Mouse (Mus musculus) right cerebral cortex, adult 18-20 months (tissue): Measurements from ENCODE around the gene Pard3b.

Source experiments
- DNase-seq: peaks from one replicate; pipeline ENCODE4 v3.0.0; 2022; ENCODE audit warnings: mixed read lengths

Gene Pard3b

DNA sequence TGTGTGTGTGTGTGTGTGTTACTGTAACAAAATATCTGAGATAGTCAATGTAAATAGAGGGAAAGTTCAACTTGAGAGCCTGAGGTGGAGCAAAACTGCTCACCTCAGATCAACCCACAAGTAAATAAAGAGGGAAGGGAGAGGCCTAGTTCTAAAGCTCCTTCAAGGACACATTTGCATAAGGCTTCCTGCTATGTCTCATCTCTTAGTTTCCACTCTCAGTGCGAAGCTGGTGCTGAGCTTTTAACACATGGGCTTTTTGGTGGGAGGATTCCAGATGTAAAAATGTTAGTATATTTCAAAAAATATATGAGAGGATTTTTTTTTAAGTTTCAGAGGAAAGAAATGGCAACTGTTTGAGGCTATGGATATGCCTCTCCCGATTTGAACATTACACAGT lies 294.9 kb downstream of the Pard3b start:
- no peak for DNase-seq

DNA sequence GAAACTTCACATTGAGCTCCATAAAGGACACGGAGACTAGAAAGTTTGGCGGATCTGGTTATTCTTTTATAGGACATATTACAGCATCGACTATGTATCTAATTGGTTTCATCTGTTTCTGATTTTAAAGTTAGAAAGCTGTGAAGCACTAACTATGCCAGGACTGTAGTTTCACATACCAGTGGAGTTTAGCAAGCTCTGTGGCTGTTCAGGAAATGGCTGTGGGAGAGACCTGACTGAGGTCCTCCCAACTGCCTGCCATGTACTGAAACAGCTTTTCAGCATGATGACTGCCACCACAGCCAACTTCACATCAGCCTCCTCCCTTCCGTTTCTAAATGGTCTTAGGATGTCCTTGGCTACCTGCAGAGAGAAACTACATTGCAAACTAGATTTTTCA lies 296.1 kb downstream of the Pard3b start:
- no peak for DNase-seq

DNA sequence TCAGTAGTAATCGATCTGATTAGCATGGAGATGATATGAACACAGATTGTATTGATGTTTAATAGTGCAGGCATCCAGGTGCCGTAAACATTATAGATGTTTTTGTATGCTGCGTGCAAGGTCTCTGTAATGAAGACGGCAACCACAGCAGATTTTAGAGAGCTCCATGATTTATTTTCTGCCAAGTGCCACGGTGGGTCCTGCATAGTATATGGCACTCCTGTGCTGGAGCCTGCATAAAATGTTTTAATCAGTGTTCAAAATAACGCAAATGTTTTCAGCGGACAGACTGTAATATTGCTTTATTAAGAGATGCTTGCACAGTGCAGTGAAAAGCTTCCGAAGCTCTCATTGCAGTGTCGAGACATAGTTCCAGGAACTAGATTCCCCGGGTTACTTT lies 301.3 kb downstream of the Pard3b start:
- DNase-seq = no peak

DNA sequence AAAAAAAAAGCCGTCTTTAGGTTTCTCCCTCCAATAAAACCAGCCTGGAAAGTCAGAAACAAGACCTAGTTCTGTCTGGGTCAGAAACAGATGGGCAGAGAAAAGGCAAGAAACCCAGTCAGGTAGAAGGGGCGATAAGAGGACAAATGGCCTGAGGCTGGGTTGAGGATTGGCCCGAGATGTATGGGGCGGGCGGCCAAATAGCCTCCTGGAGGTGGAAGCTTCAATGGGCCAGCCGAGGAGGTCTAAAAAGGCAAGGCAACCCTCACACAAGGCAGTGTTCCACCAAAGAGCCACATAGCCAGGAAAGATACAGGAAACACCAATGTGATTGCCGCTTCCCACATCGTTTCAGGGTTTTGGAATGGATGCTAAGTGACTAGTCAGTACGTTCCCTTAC lies 322.9 kb downstream of the Pard3b start:
- DNase-seq = no peak

DNA sequence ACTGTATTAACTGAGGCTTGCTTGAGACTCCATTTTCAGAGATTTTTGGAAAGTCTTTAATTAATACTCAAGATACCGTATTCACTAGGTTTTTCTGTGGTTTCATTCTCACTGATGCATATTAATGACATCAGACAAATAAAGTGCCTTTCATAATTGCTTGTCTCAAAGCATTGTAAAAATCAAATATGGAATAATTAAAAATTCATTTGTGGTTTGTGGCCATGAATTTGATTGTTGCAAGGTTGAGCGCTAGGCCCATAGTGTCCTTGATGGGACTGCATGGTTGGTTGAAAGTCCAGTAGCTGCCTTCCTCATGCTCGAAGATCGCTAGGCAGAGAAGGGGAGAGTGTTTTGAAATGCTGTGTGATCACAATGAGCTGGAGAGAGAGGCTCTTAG lies 323.9 kb downstream of the Pard3b start:
- DNase-seq = no peak

DNA sequence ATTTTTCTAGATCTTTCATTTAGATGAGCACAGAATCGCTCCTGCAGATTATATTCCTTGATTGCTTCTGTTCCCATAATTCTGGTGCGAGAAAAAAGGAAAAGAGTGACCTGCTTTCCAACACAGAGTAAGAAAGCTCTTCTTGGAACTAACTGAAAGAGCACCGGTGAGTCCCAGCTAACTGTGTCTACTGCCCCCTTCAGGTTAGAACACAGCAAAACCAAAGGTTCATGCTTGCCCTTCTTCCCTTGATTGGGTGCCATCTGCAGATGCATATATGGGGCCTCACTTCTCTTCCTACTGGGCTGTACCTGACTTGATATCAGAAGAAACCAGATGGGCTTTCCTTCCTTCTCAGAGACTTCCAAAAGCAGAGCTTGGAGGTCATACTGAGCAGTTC lies 328.5 kb downstream of the Pard3b start:
- DNase-seq = no peak

DNA sequence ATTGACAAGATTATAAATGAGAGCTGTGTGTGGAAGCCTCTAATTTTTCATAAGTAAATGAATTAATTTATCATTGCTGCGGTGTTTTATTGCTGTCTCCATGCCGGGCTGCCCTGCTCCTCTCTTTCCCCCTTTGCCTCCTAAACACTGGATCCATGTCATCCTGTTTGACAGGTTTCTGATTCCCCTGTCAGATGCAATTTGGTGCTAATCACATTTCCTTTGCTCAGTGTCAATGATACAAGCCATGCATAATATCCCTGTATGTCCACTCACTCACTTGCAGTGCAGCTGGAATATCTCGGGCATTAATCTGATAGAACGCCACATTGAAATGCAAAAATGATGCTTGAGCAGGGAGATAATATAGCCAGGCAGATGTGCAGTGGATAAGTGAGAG lies 329.2 kb downstream of the Pard3b start:
- no peak for DNase-seq

DNA sequence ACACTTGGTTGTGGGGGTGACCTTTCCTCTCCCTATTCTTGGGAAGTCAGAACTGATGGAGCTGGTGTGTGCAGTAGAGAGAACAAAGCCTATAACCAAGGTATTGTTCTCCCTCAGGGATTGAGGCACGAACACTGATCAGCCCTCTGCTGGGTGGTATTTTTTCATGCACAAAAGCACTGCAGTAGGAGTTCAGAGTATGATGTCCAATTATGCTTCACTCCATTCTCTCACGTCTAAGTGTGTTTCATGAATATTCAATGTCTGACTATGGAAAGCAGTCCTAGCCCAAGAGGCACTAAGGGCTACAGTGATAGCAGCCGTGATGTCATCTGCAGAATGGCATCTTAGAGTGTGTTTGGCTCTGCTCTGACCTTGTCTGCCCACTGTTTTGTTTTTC lies 359.1 kb downstream of the Pard3b start:
- DNase-seq = no peak

DNA sequence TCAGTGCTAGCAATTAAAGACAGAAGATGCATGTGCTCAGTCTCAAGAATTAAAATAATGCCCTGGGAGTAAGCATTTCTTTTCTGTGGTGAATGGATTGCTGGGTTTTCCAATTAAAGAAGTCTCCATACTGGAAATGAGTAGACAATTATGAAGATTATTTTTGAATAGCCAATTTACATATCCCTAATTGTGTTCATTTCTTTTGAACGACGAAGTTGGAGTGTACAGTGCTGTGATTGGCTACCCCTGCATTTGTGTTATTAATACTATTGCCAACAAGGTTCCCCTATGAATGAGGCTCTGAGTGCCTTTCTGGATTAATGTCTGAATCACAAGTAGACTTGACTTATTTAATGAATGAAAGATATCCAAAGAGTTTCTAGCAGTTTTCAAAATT lies 370.2 kb downstream of the Pard3b start:
- DNase-seq = no peak

DNA sequence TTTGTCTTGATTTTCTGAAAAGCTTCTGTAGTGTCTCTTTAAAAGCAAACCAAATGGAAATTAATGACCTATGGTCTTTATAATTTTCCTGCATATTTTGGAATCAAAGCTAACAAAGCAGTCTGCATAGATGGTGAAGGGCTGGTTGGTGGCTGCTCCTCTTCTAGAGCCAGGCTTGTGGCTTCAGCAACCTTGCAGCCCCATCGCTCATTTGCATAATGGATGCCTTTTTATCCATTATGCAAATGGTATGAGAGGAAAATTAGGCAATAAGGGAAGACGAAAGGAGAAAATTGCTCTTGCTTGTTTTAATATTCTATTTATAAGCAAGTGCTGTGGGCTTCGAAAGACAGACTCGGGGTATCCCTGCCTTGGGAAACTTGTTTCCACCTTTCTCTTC lies 373.1 kb downstream of the Pard3b start:
- DNase-seq = no peak

DNA sequence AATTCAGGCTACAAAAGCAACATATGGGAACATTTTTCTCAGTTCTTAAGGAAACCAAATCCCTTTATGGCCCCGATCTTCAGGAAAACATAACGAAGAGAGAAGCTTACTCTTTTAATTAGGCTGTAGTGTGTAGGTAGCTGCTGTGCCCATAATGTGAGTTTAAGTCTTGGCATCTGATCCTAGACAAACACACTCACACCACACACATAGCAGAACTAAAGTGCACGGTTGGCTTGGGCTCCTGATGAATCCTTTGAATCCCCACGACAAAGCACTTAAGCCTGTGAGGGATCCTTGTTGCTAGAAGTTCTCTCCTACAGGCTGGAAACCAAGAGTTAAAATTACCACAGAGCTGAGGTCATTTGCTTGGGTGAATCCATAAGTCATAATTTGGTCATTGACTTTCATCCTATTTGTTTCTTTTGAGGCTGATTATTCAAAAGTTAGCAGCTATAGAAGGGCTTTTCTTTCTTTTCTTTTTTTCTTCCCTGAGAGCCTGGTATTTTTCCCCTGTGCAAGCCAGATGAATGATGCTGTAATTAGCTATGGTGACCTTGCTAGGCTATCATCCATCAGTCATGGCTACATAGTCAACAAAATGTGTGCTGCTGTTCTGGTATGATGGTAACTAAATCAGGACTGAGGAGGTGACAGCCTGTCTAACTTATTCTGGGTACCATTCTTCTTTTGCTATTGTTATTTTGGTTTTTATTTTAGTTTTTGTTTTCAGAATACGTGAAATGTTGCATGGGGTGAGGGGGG lies 378.1 kb downstream of the Pard3b start:
- no peak for DNase-seq

DNA sequence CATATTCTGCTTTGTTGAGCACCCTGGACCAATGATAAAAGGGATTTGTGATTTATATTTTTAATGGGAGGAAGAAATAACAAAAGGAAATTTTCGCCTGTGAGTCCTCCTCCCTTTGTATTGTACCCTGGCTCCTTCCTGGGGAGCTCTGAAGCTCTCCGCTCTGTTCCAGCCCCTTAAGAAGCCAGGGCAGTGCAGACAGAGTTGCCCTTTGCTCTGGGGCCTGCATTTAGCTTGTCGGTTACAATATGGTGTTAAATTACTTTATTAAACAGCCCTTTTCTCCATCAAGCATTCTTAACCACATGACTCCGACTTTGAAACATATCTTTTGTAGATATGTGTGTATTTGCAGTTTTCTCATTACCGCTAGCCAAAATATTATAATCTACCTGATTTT lies 379.7 kb downstream of the Pard3b start:
- DNase-seq = no peak

DNA sequence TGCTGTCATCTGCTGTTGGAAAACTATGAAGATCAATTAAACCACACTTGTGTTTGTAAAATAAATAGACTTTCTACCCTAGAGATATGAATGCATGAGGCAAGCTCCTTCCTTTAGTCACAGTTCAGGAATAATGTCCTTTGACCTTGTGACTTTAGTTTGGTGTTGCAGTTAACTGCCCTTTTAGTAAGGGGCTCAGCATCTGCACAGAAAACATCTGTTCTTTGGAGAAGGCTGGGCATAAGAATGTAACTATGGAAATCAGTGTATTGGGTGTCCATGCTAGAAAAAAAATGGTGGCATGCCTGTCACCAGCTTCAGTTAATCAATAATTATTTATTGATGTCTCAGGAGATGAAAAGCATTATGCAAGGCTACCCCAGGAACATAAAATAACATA lies 381.1 kb downstream of the Pard3b start:
- DNase-seq = no peak

DNA sequence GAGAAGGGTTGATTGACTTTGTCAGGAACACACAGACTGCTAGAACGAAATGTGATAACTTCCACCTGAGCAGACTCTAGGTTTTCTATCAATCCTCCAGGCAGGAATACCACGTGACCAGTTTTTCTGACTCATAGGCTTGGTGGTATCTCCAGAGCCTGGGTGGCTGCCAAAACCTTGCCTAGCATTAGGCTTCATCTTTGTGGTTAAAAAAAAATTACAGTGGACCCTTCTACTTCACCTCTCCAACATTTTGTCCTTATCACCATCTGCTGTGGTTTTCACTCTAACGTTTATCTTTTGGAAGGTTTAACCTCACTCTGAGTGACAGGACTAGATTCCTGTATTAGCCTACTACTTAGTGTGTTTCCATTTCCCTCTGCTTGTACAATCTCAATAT lies 403.1 kb downstream of the Pard3b start:
- no peak for DNase-seq

DNA sequence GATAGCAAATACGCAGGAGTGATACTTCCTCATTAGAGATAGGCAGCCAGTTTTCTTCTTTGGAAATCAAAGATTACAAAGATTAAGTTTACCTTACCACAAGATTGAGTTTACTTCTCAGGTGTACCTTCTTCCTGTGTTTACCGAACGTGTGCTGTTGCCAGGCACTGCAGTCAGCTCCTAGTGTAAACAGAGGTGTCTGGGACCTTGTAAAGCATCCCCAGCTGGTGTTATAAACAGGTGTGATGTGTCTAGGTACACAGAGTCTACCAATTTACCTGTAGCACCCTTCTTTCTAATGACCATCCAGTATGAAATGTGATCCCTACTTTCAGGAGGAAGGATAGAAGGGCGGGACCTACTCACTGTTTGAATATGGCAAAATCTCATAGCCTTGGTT lies 410.0 kb downstream of the Pard3b start:
- no peak for DNase-seq

DNA sequence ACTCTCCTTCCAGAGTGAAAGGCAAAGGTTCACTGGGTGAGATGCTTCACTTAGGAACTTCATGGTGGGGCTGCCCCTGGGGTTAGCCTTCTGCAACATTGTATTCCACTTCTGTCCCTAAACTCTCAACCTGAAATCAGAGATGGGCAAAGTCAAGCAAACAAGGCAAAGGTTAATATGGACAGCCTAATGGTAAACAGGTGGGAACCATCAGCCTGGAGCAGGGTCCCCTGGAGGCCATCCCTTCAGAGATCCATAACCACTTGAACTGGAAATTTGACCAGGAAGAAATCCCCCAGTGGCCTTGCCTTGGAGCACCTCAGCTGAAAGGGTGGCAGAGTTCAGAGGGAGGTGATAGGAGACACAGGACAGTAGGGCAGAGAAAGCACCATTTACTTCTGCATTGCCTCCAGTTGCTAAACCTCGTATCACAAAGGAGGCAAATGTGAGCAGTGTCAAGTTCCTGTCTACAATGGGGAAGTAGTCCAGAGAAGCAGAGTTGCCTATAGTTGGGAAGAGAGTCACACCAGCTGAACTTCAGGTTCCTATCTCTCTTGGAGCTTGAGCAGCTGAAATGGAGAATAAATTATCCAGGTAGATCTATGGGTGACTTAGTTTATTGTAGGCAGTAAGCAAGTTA lies 412.7 kb downstream of the Pard3b start:
- DNase-seq = no peak

DNA sequence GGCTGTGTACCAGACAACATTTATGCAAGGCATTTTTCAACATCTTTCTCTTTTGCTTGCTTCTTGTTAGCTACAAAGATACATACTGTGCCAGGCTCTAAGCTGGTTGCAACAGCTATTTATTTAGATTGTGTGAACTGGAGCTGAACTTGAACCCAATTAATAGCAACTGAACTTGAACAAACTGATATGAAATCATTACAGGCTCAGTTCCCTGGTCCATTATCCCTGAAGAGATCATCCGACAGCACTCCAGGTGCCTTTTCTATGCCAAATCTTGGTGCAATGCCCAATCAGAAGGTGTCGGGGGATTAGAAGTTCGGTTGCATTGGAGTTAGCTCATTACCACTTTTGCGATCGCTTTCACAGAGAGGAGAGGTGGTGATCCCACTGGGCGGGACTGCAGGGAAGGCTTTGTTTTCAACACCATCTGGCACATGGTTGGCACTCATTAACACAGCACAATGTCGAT lies 414.6 kb downstream of the Pard3b start:
- DNase-seq = no peak

DNA sequence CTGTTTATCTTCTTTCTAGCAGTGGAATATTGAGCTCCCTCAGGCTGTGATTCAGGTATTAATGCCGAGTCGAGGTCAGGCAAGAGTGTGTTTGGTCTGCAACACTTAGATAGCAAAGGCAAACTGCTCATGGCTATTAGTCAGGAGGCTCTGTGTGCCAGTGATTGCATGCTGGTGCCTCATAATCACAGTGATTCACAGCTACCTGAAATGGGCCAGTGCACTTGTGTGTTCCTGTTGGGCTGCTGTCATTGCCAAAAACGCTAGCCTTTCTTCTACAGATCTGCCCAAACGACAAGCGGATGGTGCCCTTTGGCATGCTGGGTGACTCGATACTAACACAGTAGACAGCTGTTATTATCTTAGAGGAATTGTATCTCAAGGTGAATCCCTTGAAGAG lies 416.7 kb downstream of the Pard3b start:
- no peak for DNase-seq

DNA sequence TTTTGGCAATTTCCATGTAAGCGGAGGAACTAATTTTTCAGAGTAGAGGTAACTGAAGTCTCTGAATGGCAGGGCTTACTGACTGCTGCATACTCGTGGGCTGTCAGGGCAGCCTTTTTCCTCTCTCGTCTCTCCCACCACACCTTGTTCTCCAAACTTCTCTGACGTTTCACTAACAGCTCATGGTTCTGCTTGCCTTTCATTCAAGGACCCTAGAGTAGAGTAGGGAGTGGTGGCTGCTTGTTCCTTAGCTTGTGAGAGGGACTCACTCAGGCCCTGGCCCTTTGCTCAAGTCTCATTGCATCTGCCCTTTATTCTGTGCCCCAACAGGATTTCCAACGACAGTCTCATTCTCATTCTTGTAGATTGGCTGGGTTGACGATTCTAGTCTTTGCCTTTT lies 432.0 kb downstream of the Pard3b start:
- DNase-seq = no peak

DNA sequence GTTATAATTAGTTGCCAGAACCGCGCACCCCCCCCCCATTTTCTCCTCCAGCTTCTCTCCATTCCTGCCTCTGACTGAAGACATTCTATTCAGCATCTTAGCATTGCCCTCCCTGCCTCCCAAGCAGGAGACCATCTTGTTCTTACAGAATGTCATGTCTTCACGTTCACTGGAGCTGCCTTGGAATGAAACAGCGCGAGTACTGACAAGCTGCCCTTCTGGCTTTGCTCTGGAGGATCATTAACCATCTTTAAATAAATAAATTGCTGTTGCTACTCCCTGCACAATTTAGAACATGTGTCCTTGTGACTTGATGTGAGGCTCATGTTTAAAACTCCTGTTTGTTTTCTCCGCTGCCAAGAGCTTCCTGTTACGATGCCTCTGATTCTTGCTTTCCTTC lies 432.5 kb downstream of the Pard3b start:
- no peak for DNase-seq

DNA sequence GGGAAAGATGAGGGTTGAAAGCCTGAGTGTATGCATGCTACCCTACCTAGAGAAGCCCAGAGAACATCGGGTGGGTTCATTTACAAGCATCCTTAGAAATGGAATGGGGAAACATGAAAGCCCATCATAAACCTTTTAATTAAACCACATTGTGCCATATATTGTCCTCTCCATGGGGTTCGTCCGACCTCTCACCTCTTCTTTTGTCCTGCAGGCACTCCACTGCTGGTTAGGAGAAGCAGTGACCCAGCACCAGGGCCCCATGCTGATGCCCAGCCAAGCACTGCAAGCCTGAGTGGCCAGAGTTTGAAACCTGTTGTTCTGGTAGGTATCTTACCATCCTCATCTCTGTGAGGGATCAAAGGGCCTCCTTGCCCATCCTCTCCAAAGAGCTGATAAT lies 437.5 kb downstream of the Pard3b start:
- no peak for DNase-seq

DNA sequence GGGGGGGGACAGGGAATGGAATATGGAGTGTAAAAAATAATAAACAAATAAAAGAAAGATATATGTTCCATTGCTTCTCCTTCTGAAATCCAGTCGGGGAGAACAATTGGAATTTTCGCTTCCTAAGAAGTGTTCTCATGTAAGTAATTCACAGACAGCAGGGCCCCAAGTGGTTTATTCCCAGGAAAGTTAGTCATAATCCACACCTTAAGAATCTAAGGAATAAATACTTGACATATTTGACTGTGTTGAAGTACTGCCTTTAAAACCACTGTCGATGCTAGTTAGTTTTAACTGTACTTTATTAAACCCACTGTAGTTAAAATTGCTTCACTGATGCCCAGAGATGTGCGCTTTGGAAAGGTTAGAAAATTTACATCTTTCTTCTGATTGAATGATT lies 442.5 kb downstream of the Pard3b start:
- DNase-seq = no peak

DNA sequence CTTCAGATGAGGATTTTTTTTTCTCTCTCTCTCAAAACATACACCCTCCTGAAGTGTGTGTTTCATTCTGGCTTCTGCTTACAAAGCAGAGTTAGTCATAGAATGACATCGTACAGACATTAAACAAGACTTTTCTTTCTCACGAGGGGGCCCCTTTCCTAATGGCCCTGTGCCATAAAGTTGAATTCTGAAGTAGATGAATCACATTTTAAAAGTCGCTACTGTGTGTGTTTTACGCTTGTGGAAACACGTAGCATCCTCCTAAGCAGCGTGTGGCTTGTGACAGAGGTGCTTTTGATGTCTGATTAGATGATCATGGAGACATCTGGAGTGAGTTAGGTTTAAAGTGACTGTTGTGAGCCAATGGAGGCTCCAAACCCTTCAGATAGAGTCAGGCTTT lies 447.4 kb downstream of the Pard3b start:
- DNase-seq = no peak

DNA sequence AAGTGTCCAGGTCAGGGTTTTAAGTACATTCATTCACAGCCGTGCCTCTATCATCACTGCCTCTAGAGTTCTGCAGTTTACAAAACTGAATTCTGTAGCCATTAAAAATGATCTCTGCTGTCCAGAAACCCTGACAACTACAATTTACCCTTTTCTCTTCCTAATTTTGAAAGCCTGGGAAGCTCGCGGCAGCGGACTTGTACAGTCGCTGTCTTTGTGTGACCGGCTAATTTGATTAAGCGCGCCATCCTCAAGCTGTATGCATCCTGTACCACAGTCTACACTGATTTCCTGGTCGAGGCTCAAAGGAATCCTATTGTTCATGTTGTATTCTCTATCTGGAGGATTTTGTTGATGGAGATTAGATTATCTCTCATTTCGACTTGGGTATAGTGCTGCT lies 448.8 kb downstream of the Pard3b start:
- no peak for DNase-seq

DNA sequence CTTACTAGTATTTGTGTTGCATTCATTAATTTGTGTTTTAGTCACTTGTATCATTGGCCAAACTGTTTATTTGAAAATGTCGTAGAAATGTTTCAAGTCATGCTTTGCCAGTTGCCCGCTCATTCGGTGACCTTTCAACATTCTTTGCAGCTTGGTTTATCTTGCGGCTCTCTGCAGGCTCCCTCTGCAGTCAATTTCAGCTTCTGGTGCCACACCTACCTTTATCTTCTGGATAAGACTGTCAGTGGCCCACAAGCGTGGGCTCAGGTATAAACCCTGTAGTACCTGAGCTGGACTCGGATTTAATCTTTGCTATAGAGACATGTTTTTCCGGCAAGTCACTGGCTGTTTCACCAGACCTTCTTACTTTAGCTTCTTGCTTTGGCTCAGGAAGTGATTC lies 456.3 kb downstream of the Pard3b start:
- DNase-seq = no peak
